Mouse (Mus musculus): ENCODE data around the gene Skiv2l. TPM values are rescaled to one million over a fixed set of nuclear protein-coding genes. Genes with fewer than 3 reads are reported as not detected.

Skiv2l gene
- polyA plus RNA-seq, 1 experiment from 2014 or later, result 18.3 TPM

- 88% methylated on average over 10 of the region's 10 CpGs for WGBS
- H3K4me1 ChIP-seq (replicated peaks; ENCODE audit: control insufficient read depth, insufficient read depth, low read length), result no peaks in the 10 kb centered on the region
Observed at GRCm38 (mm10) chr17:34795016-34795415, 55.0 kb downstream of the Skiv2l start.

More at GRCm38 (mm10) chr17:34795016-34795415, 55.0 kb downstream of the Skiv2l start:
- Histone ChIP-seq H3K9me3 (ENCODE audit: control insufficient read depth) (no peaks in the 10 kb centered on the region), H3K36me3 (ENCODE audit: control insufficient read depth, insufficient read depth) (no peaks in the 10 kb centered on the region), H3K27me3 (replicated peaks; ENCODE audit: control insufficient read depth, insufficient read depth, low read length) (no peaks in the 10 kb centered on the region), H3K27ac (ENCODE audit: low read depth, low read length) (no peak overlapping the region), H3K9ac (ENCODE audit: low read depth, low read length) (no peak overlapping the region), H3K4me3 (ENCODE audit: low read depth, low read length) (no peak overlapping the region), H3K4me2 (replicated peaks; ENCODE audit: low read depth) (no peak overlapping the region)
- no peak for TF ChIP-seq CTCF (IDR thresholded peaks at IDR 0.05; ENCODE audit: low read depth)
- ATAC-seq, result no peak

Small RNA genes lying within 50 kb of the gene (microRNA-seq; reads per million reads assigned to microRNA genes)
- not detected for gene Mir6970
- gene Mir6971, result 4.6 reads per million, percentile 11 among the genes with 10 or more reads in this experiment
- gene Mir6972, result not detected

Other genes starting within 250 kb of the Skiv2l start
- 123 and 135 TPM in 2 replicates for gene Rnf5, start 246.5 kb downstream of the Skiv2l start, polyA plus RNA-seq (2015; fragmentation: Nextera tagmentation; extraction: Ambion mirVana)
- gene Agpat1, start 245.9 kb downstream of the Skiv2l start, polyA plus RNA-seq (2015; fragmentation: Nextera tagmentation; extraction: Ambion mirVana), result 53.2 and 55.6 TPM in 2 replicates
- 2.5 and 2.7 TPM in 2 replicates for gene Egfl8, start 234.2 kb downstream of the Skiv2l start, polyA plus RNA-seq (2015; fragmentation: Nextera tagmentation; extraction: Ambion mirVana)
- 17.2 and 18.0 TPM in 2 replicates for gene Ppt2, start 221.7 kb downstream of the Skiv2l start, polyA plus RNA-seq (2015; fragmentation: Nextera tagmentation; extraction: Ambion mirVana)
- gene Prrt1, start 220.7 kb downstream of the Skiv2l start, polyA plus RNA-seq (2015; fragmentation: Nextera tagmentation; extraction: Ambion mirVana), result 0.27 and 0.47 TPM in 2 replicates
- 8.8 and 9.2 TPM in 2 replicates for gene Fkbpl, start 205.4 kb downstream of the Skiv2l start, polyA plus RNA-seq (2015; fragmentation: Nextera tagmentation; extraction: Ambion mirVana)
- 22.9 and 23.1 TPM in 2 replicates for gene Atf6b, start 203.1 kb downstream of the Skiv2l start, polyA plus RNA-seq (2015; fragmentation: Nextera tagmentation; extraction: Ambion mirVana)
- 1.4 and 1.9 TPM in 2 replicates for gene Tnxb, start 179.7 kb downstream of the Skiv2l start, polyA plus RNA-seq (2015; fragmentation: Nextera tagmentation; extraction: Ambion mirVana)
- 1.2 and 1.6 TPM in 2 replicates for gene C4b, start 106.3 kb downstream of the Skiv2l start, polyA plus RNA-seq (2015; fragmentation: Nextera tagmentation; extraction: Ambion mirVana)
- 0.18 and 0.25 TPM in 2 replicates for gene Cyp21a1, start 45.6 kb downstream of the Skiv2l start, polyA plus RNA-seq (2015; fragmentation: Nextera tagmentation; extraction: Ambion mirVana)
- gene Stk19, start 13.3 kb downstream of the Skiv2l start, polyA plus RNA-seq (2015; fragmentation: Nextera tagmentation; extraction: Ambion mirVana), result 29.1 and 34.0 TPM in 2 replicates
- 42.5 and 44.2 TPM in 2 replicates for gene Dxo, start 13.2 kb downstream of the Skiv2l start, polyA plus RNA-seq (2015; fragmentation: Nextera tagmentation; extraction: Ambion mirVana)
- 55.7 and 57.8 TPM in 2 replicates for gene Nelfe, start 181 bp upstream of the Skiv2l start, polyA plus RNA-seq (2015; fragmentation: Nextera tagmentation; extraction: Ambion mirVana)
- 84.8 and 94.9 TPM in 2 replicates for gene Cfb, start 12.3 kb upstream of the Skiv2l start, polyA plus RNA-seq (2015; fragmentation: Nextera tagmentation; extraction: Ambion mirVana)
- gene Zbtb12, start 29.3 kb upstream of the Skiv2l start, polyA plus RNA-seq (2015; fragmentation: Nextera tagmentation; extraction: Ambion mirVana), result 0.74 and 1.1 TPM in 2 replicates
- gene Gm20547, start 31.8 kb upstream of the Skiv2l start, polyA plus RNA-seq (2015; fragmentation: Nextera tagmentation; extraction: Ambion mirVana), result not detected in 2 replicates
- 60.3 and 66.2 TPM in 2 replicates for gene C2, start 48.1 kb upstream of the Skiv2l start, polyA plus RNA-seq (2015; fragmentation: Nextera tagmentation; extraction: Ambion mirVana)
- 35.8 and 40.3 TPM in 2 replicates for gene Ehmt2, start 48.3 kb upstream of the Skiv2l start, polyA plus RNA-seq (2015; fragmentation: Nextera tagmentation; extraction: Ambion mirVana)
- gene Slc44a4, start 64.3 kb upstream of the Skiv2l start, polyA plus RNA-seq (2015; fragmentation: Nextera tagmentation; extraction: Ambion mirVana), result 119 and 128 TPM in 2 replicates
- 522 and 580 TPM in 2 replicates for gene Neu1, start 81.0 kb upstream of the Skiv2l start, polyA plus RNA-seq (2015; fragmentation: Nextera tagmentation; extraction: Ambion mirVana)
- gene Hspa1b, start 109.0 kb upstream of the Skiv2l start, polyA plus RNA-seq (2015; fragmentation: Nextera tagmentation; extraction: Ambion mirVana), result 0.64 and 1.1 TPM in 2 replicates
- gene Gm20481, start 119.7 kb upstream of the Skiv2l start, polyA plus RNA-seq (2015; fragmentation: Nextera tagmentation; extraction: Ambion mirVana), result 0.43 TPM in 1 of 2 replicates, not detected in the other
- 6.4 and 6.5 TPM in 2 replicates for gene Hspa1a, start 121.9 kb upstream of the Skiv2l start, polyA plus RNA-seq (2015; fragmentation: Nextera tagmentation; extraction: Ambion mirVana)
- gene Hspa1l, start 122.5 kb upstream of the Skiv2l start, polyA plus RNA-seq (2015; fragmentation: Nextera tagmentation; extraction: Ambion mirVana), result 0.22 and 0.25 TPM in 2 replicates
- gene Lsm2, start 131.7 kb upstream of the Skiv2l start, polyA plus RNA-seq (2015; fragmentation: Nextera tagmentation; extraction: Ambion mirVana), result 70.6 and 76.6 TPM in 2 replicates
- 74.0 and 84.2 TPM in 2 replicates for gene Vars, start 150.8 kb upstream of the Skiv2l start, polyA plus RNA-seq (2015; fragmentation: Nextera tagmentation; extraction: Ambion mirVana)
- gene Vwa7, start 166.4 kb upstream of the Skiv2l start, polyA plus RNA-seq (2015; fragmentation: Nextera tagmentation; extraction: Ambion mirVana), result 0.12 and 0.20 TPM in 2 replicates
- gene Sapcd1, start 177.8 kb upstream of the Skiv2l start, polyA plus RNA-seq (2015; fragmentation: Nextera tagmentation; extraction: Ambion mirVana), result 3.2 and 4.6 TPM in 2 replicates
- 1.4 and 3.0 TPM in 2 replicates for gene Msh5, start 196.5 kb upstream of the Skiv2l start, polyA plus RNA-seq (2015; fragmentation: Nextera tagmentation; extraction: Ambion mirVana)
- gene Clic1, start 199.8 kb upstream of the Skiv2l start, polyA plus RNA-seq (2015; fragmentation: Nextera tagmentation; extraction: Ambion mirVana), result 290 and 312 TPM in 2 replicates
- gene Ddah2, start 208.8 kb upstream of the Skiv2l start, polyA plus RNA-seq (2015; fragmentation: Nextera tagmentation; extraction: Ambion mirVana), result 62.0 and 68.3 TPM in 2 replicates
- gene Ly6g6c, start 215.2 kb upstream of the Skiv2l start, polyA plus RNA-seq (2015; fragmentation: Nextera tagmentation; extraction: Ambion mirVana), result 0.12 TPM in 1 of 2 replicates, not detected in the other
- 0.13 and 0.17 TPM in 2 replicates for gene Mpig6b, start 216.0 kb upstream of the Skiv2l start, polyA plus RNA-seq (2015; fragmentation: Nextera tagmentation; extraction: Ambion mirVana)
- gene Ly6g6e, start 226.7 kb upstream of the Skiv2l start, polyA plus RNA-seq (2015; fragmentation: Nextera tagmentation; extraction: Ambion mirVana), result 2.2 TPM in 2 replicates
- gene Ly6g6d, start 227.9 kb upstream of the Skiv2l start, polyA plus RNA-seq (2015; fragmentation: Nextera tagmentation; extraction: Ambion mirVana), result 3.8 and 4.9 TPM in 2 replicates
- not detected in 2 replicates for gene Ly6g6f, start 235.4 kb upstream of the Skiv2l start, polyA plus RNA-seq (2015; fragmentation: Nextera tagmentation; extraction: Ambion mirVana)
- 101 and 103 TPM in 2 replicates for gene Abhd16a, start 239.1 kb upstream of the Skiv2l start, polyA plus RNA-seq (2015; fragmentation: Nextera tagmentation; extraction: Ambion mirVana)